Mouse (Mus musculus) monocyte, adult 5-6 weeks (primary cell): ENCODE measurements around the gene Olfr1195. TPM values are rescaled to one million over a fixed set of nuclear protein-coding genes. Genes with fewer than 3 reads are reported as not detected.
"Not testable (repeated sequence)": the region's sequence is repeated elsewhere in the genome, so short reads cannot be mapped to it uniquely, and the experiment has no call there.

ENCODE experiments used
- ATAC-seq: fragments of 153-309, 156-312 bp; replicated peaks from 2 replicates; pipeline ENCODE4 v1.8.0; 2017; ENCODE audit warnings: mild to moderate bottlenecking; ENCODE audit not compliant: low TSS enrichment, insufficient number of reproducible peaks, severe bottlenecking, poor library complexity, low FRiP score
- total RNA-seq: library from RNA; stranded (forward); fragments of 200-1000, 200-491, 200-594 nt; gene quantifications from 3 replicates; pipeline ENCODE4 v1.2.3, GENCODE M21; 2017

Olfr1195 gene
- total RNA-seq, result not detected in 3 replicates

- ATAC-seq, result no peak
Observed at GRCm38 (mm10) chr2:88689087-88689486, at the start of gene Olfr1195. Olfr1195 (minus strand) TSS chr2:88689187.

- no peak for ATAC-seq
Observed at GRCm38 (mm10) chr2:88732266-88732665, 43.3 kb upstream of the Olfr1195 start, which contains the start of gene Olfr1197. Olfr1197 (minus strand) TSS chr2:88732366.

GRCm38 (mm10) chr2:88704497-88704896 lies 15.5 kb upstream of the Olfr1195 start, which contains the start of gene Olfr1196:
Olfr1196 (minus strand) TSS chr2:88704597.
- ATAC-seq, result no peak

DNA sequence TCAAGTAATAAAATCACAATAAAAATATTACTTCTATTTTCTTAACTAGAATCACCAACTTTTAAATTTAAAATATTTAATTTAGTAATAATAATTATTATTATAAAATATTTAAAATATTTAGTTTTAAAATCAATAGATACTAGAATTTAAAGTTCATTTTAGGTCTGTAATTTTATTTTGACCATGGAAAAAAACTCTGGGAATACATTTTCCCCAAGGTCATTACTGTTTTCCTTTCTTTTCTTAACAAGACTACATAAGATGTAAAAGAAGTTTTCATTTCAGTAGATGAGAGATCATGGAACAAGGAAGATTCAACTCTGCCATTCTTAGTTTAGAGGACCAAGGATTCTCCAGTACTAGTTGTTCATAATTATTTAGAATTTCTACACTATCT lies 13.7 kb downstream of the Olfr1195 start, which contains the start of gene Olfr1193:
Olfr1193 (plus strand) TSS at position 301 of the 400 bp plus-strand sequence.
- not testable (repeated sequence) for ATAC-seq

DNA sequence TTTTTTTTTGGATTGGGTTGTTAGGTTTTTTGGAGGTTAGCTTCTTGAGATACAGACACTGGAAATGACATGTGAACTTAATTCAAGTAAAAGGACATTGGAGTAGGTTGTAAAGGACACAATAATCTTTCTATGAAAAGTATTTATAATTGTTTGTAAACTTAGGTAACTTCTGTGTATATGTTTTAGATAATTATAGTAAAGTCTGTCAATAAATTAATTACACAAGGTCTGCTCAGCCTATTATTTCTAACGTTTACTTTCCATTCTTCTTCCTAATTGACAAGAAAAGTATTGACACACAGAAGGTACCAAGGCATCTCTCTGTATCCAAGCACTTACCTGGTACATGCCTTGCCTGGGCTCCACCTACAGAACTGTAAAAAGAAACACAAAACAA lies 40.8 kb downstream of the Olfr1195 start, which contains the start of gene Olfr1192-ps1:
Olfr1192-ps1 (plus strand) TSS at position 301 of the 400 bp plus-strand sequence.
- ATAC-seq, result no peak

- ATAC-seq, result not testable (repeated sequence)
Observed at GRCm38 (mm10) chr2:88640242-88640641, 48.7 kb downstream of the Olfr1195 start, which contains the start of gene Olfr1191-ps1. Olfr1191-ps1 (plus strand) TSS chr2:88640542.

Other genes starting within 250 kb of the Olfr1195 start
- not detected in 3 replicates for gene Gm13757, start 240.1 kb downstream of the Olfr1195 start, total RNA-seq
- gene Olfr1183, start 234.3 kb downstream of the Olfr1195 start, total RNA-seq, result 0.19 TPM in 1 of 3 replicates, not detected in the others
- not detected in 3 replicates for gene Olfr1184, start 205.6 kb downstream of the Olfr1195 start, total RNA-seq
- gene Olfr1185-ps1, start 195.9 kb downstream of the Olfr1195 start, total RNA-seq, result not detected in 3 replicates
- gene Olfr1186, start 170.6 kb downstream of the Olfr1195 start, total RNA-seq, result not detected in 3 replicates
- gene Olfr1188, start 132.3 kb downstream of the Olfr1195 start, total RNA-seq, result not detected in 3 replicates
- gene Olfr1189, start 102.7 kb downstream of the Olfr1195 start, total RNA-seq, result not detected in 3 replicates
- gene Olfr1191-ps1, start 48.6 kb downstream of the Olfr1195 start, total RNA-seq, result not detected in 3 replicates
- gene Olfr1192-ps1, start 40.7 kb downstream of the Olfr1195 start, total RNA-seq, result not detected in 3 replicates
- gene Olfr1193, start 13.6 kb downstream of the Olfr1195 start, total RNA-seq, result not detected in 3 replicates
- not detected in 3 replicates for gene Olfr1196, start 15.4 kb upstream of the Olfr1195 start, total RNA-seq
- gene Olfr1197, start 43.2 kb upstream of the Olfr1195 start, total RNA-seq, result not detected in 3 replicates
- gene Olfr1198, start 62.2 kb upstream of the Olfr1195 start, total RNA-seq, result not detected in 3 replicates
- gene Olfr1199, start 71.3 kb upstream of the Olfr1195 start, total RNA-seq, result not detected in 3 replicates
- not detected in 3 replicates for gene Olfr1200, start 81.3 kb upstream of the Olfr1195 start, total RNA-seq
- gene Olfr1201, start 103.8 kb upstream of the Olfr1195 start, total RNA-seq, result not detected in 3 replicates
- not detected in 3 replicates for gene Olfr1202, start 125.3 kb upstream of the Olfr1195 start, total RNA-seq
- not detected in 3 replicates for gene Olfr1205, start 140.6 kb upstream of the Olfr1195 start, total RNA-seq
- not detected in 3 replicates for gene Olfr1204, start 160.1 kb upstream of the Olfr1195 start, total RNA-seq
- gene Olfr1206, start 174.0 kb upstream of the Olfr1195 start, total RNA-seq, result not detected in 3 replicates
- gene Olfr1208, start 213.1 kb upstream of the Olfr1195 start, total RNA-seq, result not detected in 3 replicates
- not detected in 3 replicates for gene Olfr1209, start 226.0 kb upstream of the Olfr1195 start, total RNA-seq
- 0.75 TPM in 1 of 3 replicates, not detected in the others for gene Olfr1211, start 248.9 kb upstream of the Olfr1195 start, total RNA-seq